Mouse (Mus musculus): Measurements from ENCODE around the gene Grik3. TPM values are rescaled to one million over a fixed set of nuclear protein-coding genes. Genes with fewer than 3 reads are reported as not detected.
A peak's percentile ranks its signal among the peaks of the same experiment; 100 is the strongest.

Grik3 gene
- polyA plus RNA-seq, 1 experiment from 2014 or later = 0.15 TPM

- H3K4me1 ChIP-seq = peaks cover 8% of the 10 kb centered on the region
- WGBS = 50% methylated on average over 8 of the region's 8 CpGs
- no peaks in the 10 kb centered on the region for H3K36me3 ChIP-seq
- H3K27ac ChIP-seq = no peak overlapping the region
- no peak overlapping the region for H3K4me3 ChIP-seq
- no peak for DNase-seq (ENCODE audit: low spot score)
- no peaks in the 10 kb centered on the region for H3K9me3 ChIP-seq
- peaks cover 24% of the 10 kb centered on the region for H3K27me3 ChIP-seq (ENCODE audit: insufficient read depth, poor library complexity, severe bottlenecking)
These were observed 167.9 kb downstream of the Grik3 start for GRCm38 (mm10) chr4:125658376-125658775.

GRCm38 (mm10) chr4:125661982-125662381, 171.5 kb downstream of the Grik3 start:
- Histone ChIP-seq H3K27ac (no peak overlapping the region), H3K4me3 (no peak overlapping the region), H3K36me3 (no peaks in the 10 kb centered on the region), H3K9me3 (no peaks in the 10 kb centered on the region), H3K4me1 (peaks cover 21% of the 10 kb centered on the region; the same call in 1 of the 2 replicates), H3K27me3 (ENCODE audit: insufficient read depth, poor library complexity, severe bottlenecking) (peaks cover 23% of the 10 kb centered on the region)
- 82% methylated on average over 6 of the region's 6 CpGs for WGBS
- DNase-seq (ENCODE audit: low spot score) = no peak

GRCm38 (mm10) chr4:125663262-125663661, 172.8 kb downstream of the Grik3 start:
- H3K4me3 ChIP-seq = no peak overlapping the region
- no peaks in the 10 kb centered on the region for H3K9me3 ChIP-seq
- peaks cover 10% of the 10 kb centered on the region for H3K27me3 ChIP-seq (ENCODE audit: insufficient read depth, poor library complexity, severe bottlenecking)
- WGBS = 81% methylated on average over 8 of the region's 8 CpGs
- H3K4me1 ChIP-seq = peaks cover 18% of the 10 kb centered on the region; the same call in 1 of the 2 replicates
- DNase-seq (ENCODE audit: low spot score) = no peak
- H3K27ac ChIP-seq = no peak overlapping the region
- H3K36me3 ChIP-seq = no peaks in the 10 kb centered on the region

DNA sequence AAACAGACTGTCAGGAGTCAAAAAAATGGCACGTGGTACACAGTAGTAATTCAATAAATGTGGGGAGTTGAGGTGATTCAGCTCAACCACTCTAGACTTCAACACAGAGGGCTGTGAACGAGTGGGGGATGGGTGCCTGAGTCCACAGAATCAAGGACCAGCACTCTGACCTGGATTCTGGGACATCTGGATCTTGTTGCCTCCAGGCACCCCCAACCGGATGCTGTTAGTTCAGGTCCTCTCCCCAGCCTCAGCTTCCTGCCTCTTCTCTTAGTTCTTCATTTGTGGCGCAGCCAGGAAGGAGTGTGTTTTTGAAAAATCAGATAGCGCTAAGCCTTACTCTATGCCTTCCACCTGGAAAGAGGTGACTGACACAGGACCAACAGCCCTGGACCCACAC, 175.5 kb downstream of the Grik3 start:
- no peak overlapping the region for H3K4me3 ChIP-seq
- no peak overlapping the region for H3K27ac ChIP-seq
- no peak for DNase-seq (ENCODE audit: low spot score)
- H3K9me3 ChIP-seq = no peaks in the 10 kb centered on the region
- no peaks in the 10 kb centered on the region for H3K36me3 ChIP-seq
- peaks cover 18% of the 10 kb centered on the region; the same call in 1 of the 2 replicates for H3K4me1 ChIP-seq
- 70% methylated on average over 5 of the region's 5 CpGs for WGBS
- peaks cover 9% of the 10 kb centered on the region for H3K27me3 ChIP-seq (ENCODE audit: insufficient read depth, poor library complexity, severe bottlenecking)

- H3K36me3 ChIP-seq = no peaks in the 10 kb centered on the region
- H3K9me3 ChIP-seq = no peaks in the 10 kb centered on the region
- no peak overlapping the region for H3K27ac ChIP-seq
- H3K27me3 ChIP-seq (ENCODE audit: insufficient read depth, poor library complexity, severe bottlenecking) = peaks cover 15% of the 10 kb centered on the region
- H3K4me3 ChIP-seq = no peak overlapping the region
- H3K4me1 ChIP-seq = peaks cover 8% of the 10 kb centered on the region
- 89% methylated on average over 13 of the region's 13 CpGs for WGBS
- DNase-seq (ENCODE audit: low spot score) = no peak
These were observed 191.5 kb downstream of the Grik3 start for GRCm38 (mm10) chr4:125682007-125682406.

- 33% methylated on average over 8 of the region's 8 CpGs for WGBS
- H3K4me1 ChIP-seq = peaks cover 10% of the 10 kb centered on the region
- no peaks in the 10 kb centered on the region for H3K9me3 ChIP-seq
- H3K4me3 ChIP-seq = no peak overlapping the region
- no peak overlapping the region for H3K27ac ChIP-seq
- DNase-seq (ENCODE audit: low spot score) = no peak
- H3K27me3 ChIP-seq (ENCODE audit: insufficient read depth, poor library complexity, severe bottlenecking) = peaks cover 28% of the 10 kb centered on the region
- no peaks in the 10 kb centered on the region for H3K36me3 ChIP-seq
These were observed 196.6 kb downstream of the Grik3 start for GRCm38 (mm10) chr4:125687078-125687477.

GRCm38 (mm10) chr4:125695431-125695830, 204.9 kb downstream of the Grik3 start:
- Histone ChIP-seq H3K4me3 (no peak overlapping the region), H3K27ac (no peak overlapping the region), H3K27me3 (ENCODE audit: insufficient read depth, poor library complexity, severe bottlenecking) (peaks cover 72% of the 10 kb centered on the region), H3K36me3 (no peaks in the 10 kb centered on the region), H3K4me1 (peaks cover 5% of the 10 kb centered on the region; the same call in 1 of the 2 replicates), H3K9me3 (no peaks in the 10 kb centered on the region)
- WGBS = 65% methylated on average over 6 of the region's 6 CpGs
- no peak for DNase-seq (ENCODE audit: low spot score)

DNA sequence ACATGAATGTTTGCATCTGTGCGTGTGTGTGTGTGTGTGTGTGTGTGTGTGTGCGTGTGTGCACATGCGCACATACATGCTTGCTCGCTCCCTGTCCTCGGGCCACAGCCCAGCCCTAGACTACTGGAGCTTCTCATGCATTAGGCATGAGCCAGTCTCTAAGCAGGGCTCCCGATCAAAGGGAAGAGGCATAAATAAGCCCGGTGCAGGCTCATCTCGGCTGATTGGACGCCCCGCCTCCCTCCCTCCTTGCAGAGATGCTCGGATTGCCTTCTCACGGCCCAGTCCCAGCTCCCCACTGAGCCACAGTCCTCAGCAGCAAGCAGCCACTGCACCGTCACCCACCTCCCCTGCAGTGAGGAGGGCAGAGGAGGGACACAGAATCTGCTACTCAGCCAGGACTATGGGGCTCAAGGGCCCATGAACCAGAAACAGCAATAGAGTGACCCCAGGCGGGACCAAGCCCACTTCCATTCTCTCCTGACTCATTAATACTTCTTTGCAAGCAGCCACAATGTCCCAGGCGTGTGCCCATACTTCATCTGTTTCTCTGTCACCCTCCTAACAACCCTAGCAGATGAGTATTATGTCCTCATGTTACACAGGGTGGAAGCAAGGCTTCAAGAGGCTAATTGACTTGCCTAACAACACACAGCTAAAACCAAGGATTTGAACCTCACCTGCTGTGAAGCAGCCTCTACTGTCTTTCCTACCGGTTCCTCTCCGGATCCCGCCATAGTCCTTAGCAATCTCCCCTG, 205.9 kb downstream of the Grik3 start:
- Histone ChIP-seq H3K4me3 (no peak overlapping the region), H3K27me3 (ENCODE audit: insufficient read depth, poor library complexity, severe bottlenecking) (peaks cover 74% of the 10 kb centered on the region), H3K4me1 (peaks cover 5% of the 10 kb centered on the region; the same call in 1 of the 2 replicates), H3K36me3 (no peaks in the 10 kb centered on the region), H3K27ac (no peak overlapping the region), H3K9me3 (no peaks in the 10 kb centered on the region)
- 24% methylated on average over 18 of the region's 18 CpGs for WGBS
- DNase-seq (ENCODE audit: low spot score) = no peak

- Histone ChIP-seq H3K36me3 (no peaks in the 10 kb centered on the region), H3K27ac (no peak overlapping the region), H3K9me3 (no peaks in the 10 kb centered on the region), H3K4me3 (no peak overlapping the region), H3K27me3 (ENCODE audit: insufficient read depth, poor library complexity, severe bottlenecking) (peaks cover 86% of the 10 kb centered on the region), H3K4me1 (peaks cover 9% of the 10 kb centered on the region; the same call in 1 of the 2 replicates)
- no peak for DNase-seq (ENCODE audit: low spot score)
- WGBS = 20% methylated on average over 9 of the region's 9 CpGs
These were observed 207.1 kb downstream of the Grik3 start for GRCm38 (mm10) chr4:125697626-125698025.

GRCm38 (mm10) chr4:125699056-125699455, 208.6 kb downstream of the Grik3 start:
- Histone ChIP-seq H3K36me3 (no peaks in the 10 kb centered on the region), H3K27ac (no peak overlapping the region), H3K4me1 (peaks cover 15% of the 10 kb centered on the region), H3K4me3 (no peak overlapping the region), H3K9me3 (no peaks in the 10 kb centered on the region), H3K27me3 (ENCODE audit: insufficient read depth, poor library complexity, severe bottlenecking) (peaks cover 80% of the 10 kb centered on the region)
- 81% methylated on average over 7 of the region's 7 CpGs for WGBS
- no peak for DNase-seq (ENCODE audit: low spot score)

- Histone ChIP-seq H3K27me3 (ENCODE audit: insufficient read depth, poor library complexity, severe bottlenecking) (peaks cover 74% of the 10 kb centered on the region), H3K27ac (no peak overlapping the region), H3K4me3 (no peak overlapping the region), H3K4me1 (peaks cover 15% of the 10 kb centered on the region), H3K36me3 (no peaks in the 10 kb centered on the region), H3K9me3 (no peaks in the 10 kb centered on the region)
- DNase-seq (ENCODE audit: low spot score) = no peak
- 82% methylated on average over 8 of the region's 8 CpGs for WGBS
These were observed 209.8 kb downstream of the Grik3 start for GRCm38 (mm10) chr4:125700331-125700730.

DNA sequence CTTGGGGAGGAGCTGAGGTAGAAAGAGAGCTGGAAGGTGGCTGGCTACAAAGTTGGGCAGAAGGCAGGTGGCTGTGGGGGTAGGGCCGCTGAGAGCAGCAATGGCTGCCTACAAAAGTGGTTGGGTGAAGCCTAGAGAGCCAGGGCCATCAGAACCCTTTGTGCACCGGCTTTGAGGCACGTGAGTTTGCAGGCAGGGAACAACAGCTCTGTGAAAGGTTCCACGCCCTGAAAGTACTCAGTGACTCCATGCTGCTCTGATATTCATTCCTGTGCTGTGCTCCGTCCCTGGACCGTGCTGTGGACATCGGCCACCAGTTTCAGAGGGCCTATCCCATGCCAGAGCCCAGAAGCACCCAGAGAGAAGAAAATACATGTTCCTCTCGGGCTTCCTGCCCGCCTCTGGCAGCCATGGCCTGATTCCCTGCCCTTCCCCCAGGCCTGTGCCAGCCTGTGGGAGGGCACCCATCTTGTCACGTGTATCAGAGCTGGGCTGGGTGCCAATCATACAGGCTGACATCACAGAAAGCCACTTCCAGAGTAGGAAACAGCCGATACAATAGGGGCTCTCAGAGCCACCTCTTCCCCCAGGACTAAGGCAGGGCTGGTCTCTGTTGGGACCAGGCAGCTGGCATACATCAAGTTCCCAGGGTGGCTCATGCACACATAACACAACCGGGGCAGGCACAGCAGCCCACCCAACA, 212.3 kb downstream of the Grik3 start:
- DNase-seq (ENCODE audit: low spot score) = no peak
- Histone ChIP-seq H3K4me1 (peaks cover 10% of the 10 kb centered on the region), H3K9me3 (no peaks in the 10 kb centered on the region), H3K36me3 (no peaks in the 10 kb centered on the region), H3K27me3 (ENCODE audit: insufficient read depth, poor library complexity, severe bottlenecking) (peaks cover 57% of the 10 kb centered on the region), H3K27ac (0 out of 2 replicates have a peak overlapping the region, but pooled peaks have one; percentile 11), H3K4me3 (no peak overlapping the region)
- WGBS = 76% methylated on average over 12 of the region's 12 CpGs

GRCm38 (mm10) chr4:125703310-125703690, 212.8 kb downstream of the Grik3 start:
- no peaks in the 10 kb centered on the region for H3K9me3 ChIP-seq
- H3K4me3 ChIP-seq = no peak overlapping the region
- H3K27me3 ChIP-seq (ENCODE audit: insufficient read depth, poor library complexity, severe bottlenecking) = peaks cover 52% of the 10 kb centered on the region
- 34% methylated on average over 4 of the region's 4 CpGs for WGBS
- 0 out of 2 replicates have a peak overlapping the region, but pooled peaks have one; percentile 11 for H3K27ac ChIP-seq
- H3K36me3 ChIP-seq = no peaks in the 10 kb centered on the region
- H3K4me1 ChIP-seq = peaks cover 10% of the 10 kb centered on the region
- no peak for DNase-seq (ENCODE audit: low spot score)
